Mouse (Mus musculus): Measurements from ENCODE around the gene Enox1.

GRCm38 (mm10) chr14:77473501-77473900, 316.9 kb downstream of the Enox1 start:
- TF ChIP-seq CTCF (IDR thresholded peaks at IDR 0.05; ENCODE audit: extremely low read depth, insufficient read length, insufficient replicate concordance, low read depth, low read length) (no peak), POLR2A (IDR thresholded peaks at IDR 0.05; ENCODE audit: low read depth, low read length) (no peak)
